Mouse (Mus musculus) urinary bladder, postnatal 4 days (tissue): Measurements from ENCODE around the gene Klf13.

ENCODE experiments used
- DNase-seq, 2 experiments: peaks; one replicate each; pipeline ENCODE4 v3.0.0; 2021 to 2022; ENCODE audit warnings: low spot score in 2 of 2

The Klf13 gene

DNA sequence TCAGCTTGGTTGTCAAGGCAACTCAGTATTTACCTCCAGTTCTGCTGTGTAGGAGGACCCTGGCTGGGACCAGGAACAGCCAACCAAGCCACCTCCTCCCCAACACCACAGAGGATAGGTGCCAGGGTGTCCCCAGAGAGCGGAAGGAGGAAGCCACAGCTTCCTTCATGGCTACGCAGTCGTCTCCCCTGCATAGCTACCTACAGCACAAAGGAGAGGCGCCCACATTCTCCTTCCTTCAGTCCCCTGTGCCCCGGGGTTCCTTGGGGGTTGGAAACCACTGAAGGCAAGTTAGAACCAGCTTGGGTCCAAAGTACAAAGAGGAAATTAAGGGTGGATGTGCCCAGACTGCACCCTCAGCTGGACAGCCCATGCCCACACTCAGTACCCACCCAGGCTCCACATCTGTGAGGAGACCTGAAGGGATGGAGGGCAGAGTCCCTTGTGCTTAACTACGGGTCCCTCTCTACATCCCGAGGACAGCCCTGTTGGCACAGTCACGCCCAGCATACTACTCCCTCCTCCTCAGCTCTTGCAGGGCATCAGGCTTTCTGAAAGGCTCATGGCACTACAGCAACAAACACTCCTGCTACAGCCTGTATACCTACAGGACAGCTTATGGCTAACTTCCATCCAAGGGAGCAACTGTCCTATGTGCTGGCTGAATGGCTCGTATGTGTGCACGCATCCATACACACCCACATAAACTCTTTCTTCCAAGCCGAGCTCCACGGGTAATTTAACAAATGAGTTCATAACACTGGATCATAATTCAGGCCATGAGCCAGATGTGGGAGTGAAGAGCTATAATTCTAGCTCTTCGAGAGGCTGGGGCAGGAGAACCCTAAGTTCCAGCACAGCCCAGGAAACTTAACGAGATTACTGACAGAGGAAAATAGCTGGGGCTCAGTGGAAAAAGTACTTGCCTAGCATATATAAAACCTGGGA lies 13.0 kb downstream of the Klf13 start:
- DNase-seq: peak in 1 of 2 experiments; percentile 37

DNA sequence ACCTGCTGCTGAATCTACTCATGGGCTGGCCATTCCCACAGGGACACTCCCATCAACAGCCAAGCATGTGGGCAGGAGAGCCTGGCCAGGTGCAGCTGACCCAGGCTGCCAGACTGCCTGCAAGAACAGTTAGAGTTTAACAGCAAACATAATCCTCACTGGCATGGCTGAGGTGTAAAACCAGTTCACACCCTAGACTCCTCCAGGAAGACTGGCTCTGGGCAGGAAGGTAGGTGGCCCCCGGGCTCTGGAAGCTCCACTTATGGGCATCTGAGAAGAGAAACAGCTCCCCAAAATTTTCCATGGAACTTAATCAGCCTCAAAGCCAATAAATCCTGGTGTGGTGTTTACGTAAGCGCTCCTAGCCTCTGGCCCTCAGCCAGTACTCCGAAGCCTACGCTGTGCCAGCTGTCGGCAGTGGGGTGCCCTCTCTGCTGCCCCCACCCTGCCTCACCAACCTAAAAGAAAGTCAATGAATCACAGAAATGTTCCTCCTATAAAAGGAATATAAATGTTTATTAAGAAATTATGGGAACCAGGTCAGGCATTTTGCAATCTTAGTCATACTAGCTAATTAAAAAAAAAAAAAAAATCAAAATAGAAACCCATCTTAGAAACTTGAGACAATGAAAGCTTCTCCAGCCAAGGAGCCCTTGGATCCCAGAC lies 13.8 kb downstream of the Klf13 start:
- peak in 1 of 2 experiments; percentile 59 for DNase-seq

DNA sequence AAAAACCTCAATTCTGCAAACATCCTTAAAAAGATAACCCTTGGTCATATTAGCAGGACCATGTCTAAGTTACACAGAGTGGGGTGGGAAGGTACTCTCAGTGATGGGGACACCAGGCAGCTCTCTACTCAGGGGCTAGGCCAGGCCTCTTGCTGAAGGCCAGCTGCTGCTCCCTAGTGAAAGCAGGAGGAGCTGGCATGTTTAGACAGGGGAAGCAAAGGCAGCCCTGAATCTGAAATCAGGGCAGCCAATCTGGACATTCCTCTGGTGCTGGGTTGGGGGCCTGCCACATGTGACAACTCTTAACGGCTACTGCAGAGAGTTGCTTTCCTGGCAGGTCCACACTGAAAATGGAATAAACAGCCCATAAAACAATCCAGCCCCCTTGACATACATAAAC lies 14.6 kb downstream of the Klf13 start:
- no peak for DNase-seq

DNA sequence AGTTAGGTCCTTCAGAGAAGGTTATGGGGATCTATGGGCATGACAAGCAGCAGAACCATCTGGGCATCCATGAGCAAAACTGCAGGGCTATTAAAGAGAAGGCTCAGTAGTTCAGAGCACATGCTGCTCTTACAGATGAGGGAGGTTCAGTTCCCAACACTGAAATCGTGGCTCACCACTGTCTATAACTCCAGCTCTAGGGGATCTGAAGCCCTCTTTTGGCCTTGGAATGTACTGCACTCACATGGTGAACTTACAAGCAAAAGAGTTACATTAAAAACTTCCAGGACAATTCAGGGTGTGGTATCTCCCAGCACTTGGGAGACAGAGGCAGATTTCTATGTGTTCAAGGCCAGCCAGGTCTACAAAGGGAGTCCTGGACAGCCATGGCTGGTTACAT lies 15.7 kb downstream of the Klf13 start:
- no peak for DNase-seq

DNA sequence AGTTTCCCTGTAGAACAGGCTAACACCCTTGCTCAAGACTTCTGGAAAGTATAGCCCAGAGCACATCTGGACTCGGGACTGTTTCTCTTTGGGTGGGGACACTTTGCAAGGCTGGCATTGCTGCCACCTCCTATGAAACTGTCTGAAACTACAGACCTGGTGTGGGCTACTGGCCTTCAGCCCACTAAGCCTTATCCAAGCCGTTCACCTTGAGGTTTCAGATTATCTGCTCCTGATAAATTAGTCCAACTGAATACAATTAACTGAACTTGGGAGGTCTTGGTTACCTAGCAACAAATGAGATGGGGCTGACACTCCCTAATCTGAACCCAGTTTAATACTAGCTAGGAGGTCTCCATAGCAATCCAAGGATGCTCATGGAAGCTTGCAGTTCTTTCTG lies 16.1 kb downstream of the Klf13 start:
- no peak for DNase-seq

DNA sequence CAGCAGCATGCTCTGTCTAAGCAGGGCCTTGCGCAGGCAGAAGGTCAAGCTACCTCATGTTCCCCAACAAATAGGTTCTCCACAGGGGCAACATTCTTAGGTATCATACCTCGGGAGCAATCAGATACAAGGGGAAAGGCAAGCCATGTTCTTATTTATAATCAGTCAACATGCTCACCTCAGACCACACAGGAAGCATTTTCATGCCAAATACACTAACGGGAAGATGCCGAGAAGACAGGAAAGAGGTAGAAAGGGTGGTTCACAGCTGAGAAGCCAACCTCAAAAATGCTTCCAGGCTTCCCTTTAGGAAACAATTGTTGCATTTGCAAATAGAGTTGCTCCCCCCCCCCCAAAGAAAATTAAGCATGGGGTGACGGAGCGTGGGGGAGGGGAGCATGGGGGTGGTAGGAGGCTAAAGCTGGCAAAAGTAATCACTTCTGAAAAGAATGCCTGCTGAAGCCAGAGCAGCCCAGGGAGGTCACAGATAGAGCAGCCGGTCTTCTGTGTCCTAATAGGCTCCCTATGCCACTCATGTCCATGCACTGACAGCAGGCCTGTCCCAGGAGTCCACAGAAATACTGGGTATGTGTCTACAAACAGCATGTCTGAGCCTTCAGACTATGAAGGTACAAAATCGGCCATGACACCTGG lies 16.7 kb downstream of the Klf13 start:
- no peak for DNase-seq

DNA sequence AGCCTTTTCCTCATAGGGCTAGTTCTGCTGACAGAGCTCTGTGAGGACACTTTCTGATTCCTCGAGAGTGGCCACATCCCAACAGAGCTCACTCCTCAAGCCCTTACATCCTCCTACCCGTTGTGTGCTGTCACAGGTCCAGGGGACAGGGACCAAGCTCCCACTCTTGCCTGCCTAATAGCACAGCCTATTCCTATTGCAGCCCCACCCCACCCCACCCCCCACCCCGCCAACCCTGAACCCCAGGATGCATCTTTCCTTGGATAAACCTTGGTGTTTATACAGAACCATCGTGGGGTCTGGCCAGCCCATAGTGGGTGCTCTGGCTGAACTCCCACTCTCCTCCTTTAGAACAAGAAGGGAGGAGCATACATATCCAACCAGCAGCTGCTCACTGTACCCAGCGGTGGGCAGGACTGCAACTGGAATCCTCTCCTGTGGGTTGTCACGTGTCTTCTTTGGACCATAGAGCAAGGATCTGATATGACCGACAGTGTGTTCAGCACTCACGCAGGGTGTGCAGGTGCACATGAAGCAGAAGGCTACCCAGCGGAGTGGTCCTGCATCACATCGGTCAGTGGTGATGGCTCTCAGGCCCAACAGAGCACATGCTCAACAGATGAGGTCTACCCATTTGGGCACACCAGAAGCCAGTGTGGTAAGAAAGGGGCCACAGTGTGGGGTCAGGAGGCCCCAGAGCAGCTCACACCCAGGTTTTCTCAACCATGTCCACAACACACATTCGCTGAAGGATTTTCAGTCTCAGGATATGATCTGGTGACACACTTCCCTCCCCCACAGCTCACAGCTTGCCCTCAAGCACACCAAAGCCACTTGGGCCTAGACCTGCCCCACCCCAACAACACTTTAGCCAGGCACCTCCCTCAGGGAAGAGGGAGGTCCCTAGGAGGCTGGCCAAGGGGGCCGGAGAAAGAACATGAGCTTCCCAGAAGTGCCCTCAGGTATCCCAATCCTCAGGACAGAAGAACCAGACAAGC lies 19.6 kb downstream of the Klf13 start:
- no peak for DNase-seq

DNA sequence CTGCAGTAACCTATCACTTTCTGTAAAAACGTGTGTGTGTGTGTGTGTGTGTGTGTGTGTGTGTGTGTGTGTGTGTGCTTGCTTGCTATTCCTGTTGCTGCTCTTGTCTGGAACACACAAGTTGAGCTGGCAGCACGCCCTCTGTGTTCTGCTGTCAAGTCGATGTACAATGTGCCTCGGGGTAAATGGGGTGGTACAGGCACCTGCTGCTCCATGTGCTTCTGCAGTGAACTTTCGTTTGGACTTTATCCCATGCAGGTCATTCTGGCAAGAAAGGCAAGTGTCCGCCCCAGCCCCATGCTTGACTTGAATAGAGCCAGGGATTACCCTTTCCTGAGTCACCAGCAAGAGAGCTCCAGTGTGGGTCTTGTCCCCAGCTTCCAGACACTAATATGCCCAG lies 21.0 kb downstream of the Klf13 start:
- DNase-seq: no peak

DNA sequence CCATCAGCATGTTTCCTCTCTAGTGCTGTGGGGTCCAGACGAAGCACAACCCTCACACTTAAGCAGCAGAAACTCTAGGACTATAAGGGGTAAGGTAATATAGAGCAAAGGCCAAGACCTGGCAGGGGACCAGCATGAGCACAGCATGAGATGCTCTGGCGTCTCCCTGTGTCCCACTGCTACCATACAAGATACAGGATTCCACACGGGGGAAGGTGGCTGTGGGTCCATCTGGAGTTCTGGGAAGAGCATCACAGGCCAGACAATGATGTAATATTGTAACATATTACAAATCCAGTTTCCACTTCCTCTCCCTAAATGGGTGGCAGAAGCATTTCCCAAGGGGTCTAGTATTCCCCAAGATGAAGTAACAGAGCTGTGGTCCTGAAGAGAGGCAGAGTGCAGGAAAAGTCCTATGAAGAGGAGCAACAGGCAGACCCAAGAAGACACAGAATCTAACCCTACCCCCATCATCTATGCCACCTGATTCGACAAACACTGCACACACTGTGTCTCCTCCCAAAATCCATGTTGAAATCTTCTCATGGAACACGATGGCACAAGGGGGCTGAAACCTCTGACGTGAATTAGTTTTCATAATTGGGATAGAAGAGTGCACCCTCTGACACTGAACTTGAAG lies 22.3 kb downstream of the Klf13 start, which contains the start of gene E030018B13Rik:
Gene E030018B13Rik, plus strand, starts transcription at position 590 of the 640 bp plus-strand sequence.
- DNase-seq: no peak

DNA sequence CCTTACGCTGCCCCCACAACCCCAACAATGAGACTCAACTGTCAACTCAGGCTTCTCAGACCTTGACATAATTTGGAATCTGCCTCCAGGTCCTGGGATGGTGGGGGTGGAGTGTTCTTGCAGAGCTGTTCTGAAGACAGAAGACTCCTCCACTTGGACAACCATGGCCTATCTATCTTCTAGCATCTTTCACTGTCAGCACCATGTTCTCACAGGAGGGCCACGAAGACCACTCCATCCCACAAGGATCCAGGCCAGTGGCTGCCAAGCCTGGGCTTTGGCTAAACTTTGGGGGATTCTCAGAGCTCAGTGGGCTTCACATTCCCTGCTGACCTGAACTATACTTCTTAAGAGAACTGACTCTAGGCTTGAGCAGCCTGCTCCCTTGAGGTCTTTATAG lies 23.8 kb downstream of the Klf13 start:
- DNase-seq: no peak

DNA sequence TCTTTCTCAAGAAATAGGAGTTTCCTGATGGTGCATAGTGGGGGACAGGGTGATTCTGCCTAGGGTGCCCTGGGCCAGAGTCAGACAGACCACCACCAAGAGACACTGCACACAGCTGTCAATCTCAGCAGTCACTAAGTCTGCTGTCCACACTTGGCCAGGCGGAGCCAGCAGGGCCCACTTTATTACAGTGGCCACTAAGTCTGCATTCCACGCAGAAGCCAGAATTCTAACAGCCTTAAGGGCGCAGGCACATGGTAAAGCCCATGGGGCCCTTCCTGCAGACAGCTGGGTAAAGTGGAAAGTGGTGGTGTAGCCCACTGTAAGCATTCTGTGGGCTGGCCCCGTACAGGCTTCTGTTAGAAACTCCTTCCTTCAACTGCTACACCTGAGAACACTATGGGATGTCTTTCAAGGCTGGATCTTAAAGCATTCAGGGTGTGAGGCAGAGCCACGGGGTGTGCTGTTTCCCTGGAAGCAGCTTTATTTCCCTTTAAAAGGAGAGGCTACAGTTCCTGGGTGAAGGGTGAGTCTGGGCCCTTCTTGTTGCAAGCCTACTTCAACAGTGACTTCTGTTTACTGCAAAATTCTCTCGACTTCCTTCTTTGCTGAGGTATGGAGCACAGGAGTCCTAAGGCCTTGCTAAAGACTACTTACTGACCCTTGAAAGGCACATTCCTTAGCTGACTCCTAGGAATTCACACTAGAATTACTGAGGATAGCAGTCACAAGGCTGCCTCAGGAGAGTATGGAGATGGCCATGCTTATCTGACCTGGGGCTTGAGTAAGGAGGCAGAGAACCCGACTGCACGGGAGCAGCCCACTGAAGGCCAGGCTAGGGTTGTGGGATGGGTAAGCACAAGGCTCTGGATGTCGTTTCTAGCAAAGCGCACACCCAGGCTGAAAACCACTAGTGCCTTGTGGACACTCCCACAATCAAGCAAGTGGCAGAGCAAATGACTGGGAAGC lies 24.7 kb downstream of the Klf13 start:
- no peak for DNase-seq

DNA sequence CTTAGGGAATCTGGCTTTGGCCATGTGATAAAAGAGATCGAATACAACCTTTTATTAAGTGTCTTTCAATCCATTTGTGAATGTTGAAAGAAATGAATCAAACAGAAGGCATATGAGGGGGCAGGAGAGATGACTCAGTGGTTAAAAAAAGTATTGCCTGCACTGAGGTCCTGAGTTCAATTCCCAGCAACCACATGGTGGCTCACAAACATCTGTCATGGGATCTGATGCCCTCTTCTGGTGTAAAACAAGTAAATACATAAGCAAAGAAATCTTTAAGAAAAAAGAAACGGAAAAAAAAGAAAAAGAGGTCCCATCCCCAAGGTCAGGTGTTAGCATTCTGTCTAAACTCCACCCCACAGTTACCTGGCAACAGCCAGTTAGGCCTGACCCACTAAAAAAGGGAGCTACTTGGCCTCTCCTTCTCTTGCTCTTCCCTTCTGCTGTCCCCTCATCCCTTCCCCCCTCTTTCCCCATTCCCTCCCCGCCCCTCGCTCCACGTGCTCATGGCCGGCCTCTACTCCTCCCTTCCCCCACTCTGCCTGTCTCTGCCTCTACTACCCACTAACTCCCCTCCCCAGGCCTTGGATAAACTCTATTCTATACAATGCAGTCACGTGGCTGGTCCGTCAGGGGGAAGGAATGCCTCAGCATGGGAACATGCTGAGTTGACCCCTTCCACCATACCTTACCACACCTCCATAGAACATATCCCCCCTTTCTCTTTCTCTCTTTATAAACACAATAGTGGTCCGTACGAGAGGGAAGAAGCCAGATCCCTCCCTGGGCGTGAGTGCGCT lies 25.6 kb downstream of the Klf13 start:
- DNase-seq: no peak

DNA sequence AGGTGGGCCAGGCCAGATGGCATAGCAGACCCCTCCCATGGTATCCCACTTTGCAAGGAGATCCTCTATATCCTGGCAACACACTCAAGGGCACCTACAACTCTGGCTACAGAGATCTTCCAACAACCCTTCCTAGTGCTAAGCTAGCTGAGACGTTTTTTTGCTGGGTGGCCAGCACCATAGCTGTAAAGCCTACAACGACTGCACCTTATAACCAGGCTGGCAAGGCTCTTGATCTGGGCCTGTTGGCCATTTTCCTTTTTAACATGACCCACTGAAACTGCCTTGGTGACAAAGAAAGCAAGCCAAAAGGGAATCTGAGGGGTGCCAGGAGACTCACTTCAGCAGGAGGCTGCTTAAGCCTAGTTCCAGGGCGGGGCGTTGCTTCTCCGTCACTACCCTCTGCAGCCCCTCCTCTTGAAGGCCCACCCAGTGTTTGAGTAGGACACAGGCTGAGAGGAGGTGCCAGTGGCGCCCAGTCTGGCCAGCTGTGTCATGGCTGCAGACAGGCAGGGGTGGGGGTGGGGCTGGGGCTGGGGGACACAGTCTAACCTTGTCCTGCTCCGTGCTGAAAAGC lies 26.4 kb downstream of the Klf13 start:
- no peak for DNase-seq

DNA sequence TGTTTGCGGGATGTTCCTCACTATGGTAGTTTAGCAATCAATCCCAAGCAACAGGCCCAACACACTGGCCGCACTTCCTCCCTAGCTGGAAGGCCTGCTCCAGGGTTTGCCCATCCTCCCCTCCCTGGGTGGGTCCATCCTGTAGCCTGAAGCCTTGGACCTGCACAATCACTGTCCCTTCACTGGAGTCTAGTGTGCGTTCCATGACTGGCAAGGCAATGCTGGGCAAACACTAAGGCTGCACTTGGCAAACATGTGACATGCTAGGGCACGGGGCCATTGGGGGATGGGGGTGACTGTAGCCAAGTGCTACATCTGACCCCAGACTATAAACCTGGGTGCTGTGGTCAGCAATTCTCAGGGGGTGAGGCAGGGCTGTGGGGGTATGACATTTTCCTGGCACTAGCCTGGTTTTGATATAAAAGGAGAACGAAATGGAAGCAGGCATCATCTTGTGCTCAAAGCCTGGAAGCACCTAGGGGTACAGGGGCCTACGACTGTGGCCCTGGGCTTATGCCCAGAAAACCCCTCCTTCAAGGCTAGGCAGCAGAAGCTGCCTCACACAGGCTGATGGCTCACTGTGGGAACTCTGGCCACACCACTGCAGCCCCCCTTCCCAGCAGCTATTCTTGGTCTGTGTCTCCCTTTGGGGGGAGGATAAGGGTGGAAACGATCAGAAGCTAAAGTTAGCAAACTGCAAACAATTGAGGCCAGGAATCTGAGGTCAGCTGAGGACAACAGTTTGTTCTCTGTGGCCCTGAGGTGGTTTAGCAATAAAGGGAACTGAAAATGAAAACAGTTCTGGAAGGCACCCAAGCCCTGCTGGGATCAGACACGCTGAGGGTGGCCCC lies 27.1 kb downstream of the Klf13 start:
- DNase-seq: no peak

DNA sequence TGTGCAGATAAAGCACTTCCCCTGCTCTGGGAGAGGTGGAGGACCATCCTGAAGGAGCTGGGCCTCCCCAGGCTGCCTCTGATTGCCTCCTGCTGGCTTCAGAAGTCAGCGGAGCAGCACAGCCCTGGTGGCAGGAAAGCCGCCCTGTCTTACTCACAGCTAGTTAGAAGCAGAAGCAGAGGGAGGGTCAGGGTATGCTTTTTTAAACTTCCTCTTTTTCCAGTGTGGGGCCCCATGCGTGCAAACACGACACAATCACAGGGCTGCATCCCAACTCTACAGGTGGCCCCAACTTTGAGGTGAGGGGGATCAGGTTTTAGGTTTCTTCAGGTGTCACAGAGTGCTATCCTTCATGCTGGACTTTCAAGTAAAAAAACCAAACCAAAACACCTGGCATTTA lies 27.8 kb downstream of the Klf13 start:
- no peak for DNase-seq

DNA sequence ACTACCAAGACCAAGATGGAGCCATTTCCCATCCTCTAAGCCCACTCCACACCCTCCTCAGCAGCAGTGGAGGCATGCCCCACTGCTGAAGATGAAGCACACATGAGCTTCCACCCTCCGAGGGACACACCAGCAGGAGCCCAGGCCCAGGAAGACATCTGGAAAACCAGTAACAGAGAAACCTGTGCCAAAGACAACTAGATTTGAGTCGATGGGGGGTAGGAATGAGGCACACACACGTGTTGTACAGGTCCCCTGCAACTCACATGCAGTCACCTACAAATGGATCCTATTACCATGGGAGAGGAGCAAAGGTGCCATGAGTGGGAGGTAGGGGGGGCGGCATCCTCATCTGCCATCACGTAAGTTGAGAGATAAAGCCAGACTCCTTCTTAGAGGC lies 28.5 kb downstream of the Klf13 start:
- no peak for DNase-seq

DNA sequence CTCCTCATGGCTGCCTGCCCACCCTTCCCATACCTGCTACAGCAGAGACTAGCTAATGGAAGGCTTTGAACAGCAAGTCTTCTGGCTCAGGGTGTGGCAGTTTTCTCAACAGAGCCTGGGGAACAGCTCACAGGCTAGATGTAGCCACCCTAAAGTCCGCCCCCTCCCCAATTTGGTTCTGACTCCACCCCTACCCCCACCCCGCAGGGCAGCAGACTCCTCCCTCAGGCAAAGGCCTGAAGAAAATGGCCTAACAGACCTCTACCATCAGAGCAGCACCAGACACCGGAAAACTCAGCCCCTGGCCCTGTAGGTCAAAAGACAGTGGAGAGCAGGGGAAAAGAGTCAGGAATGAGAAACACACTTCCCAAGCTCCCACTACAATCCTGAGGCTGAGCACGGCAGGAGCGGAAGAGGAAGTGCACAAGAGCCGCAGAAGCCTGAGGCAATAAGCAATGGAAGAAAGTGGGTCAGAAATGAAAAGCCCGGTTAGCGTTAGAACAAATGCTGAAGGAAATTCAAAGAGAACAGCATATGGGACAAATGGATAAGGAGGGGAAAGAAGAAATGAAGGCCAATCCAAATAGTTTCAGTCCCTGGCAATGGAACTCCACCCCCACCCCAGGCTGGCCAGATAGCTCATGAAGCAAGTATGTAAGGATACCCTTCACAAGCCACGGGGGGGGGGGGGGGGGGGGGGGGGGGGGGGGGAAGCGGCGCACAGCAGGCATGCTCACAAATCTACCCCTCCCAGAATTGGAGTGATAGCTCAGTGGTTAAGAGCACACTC lies 30.0 kb downstream of the Klf13 start:
- no peak for DNase-seq
